Mouse (Mus musculus) left cerebral cortex, adult 8-10 months (tissue): ENCODE measurements around the gene Gm9922. TPM values are rescaled to one million over a fixed set of nuclear protein-coding genes. Genes with fewer than 3 reads are reported as not detected.

Experiments
- DNase-seq, 2 experiments: peaks; one replicate each; pipeline ENCODE4 v3.0.0; 2022; ENCODE audit warnings: low spot score in 2 of 2
- total RNA-seq, 4 experiments: library from RNA; stranded (reverse); gene quantifications; 2 replicates each; pipeline ENCODE4 v1.2.4; 2022

Gene Gm9922
- total RNA-seq, 4 experiments from 2014 or later: not detected

DNA sequence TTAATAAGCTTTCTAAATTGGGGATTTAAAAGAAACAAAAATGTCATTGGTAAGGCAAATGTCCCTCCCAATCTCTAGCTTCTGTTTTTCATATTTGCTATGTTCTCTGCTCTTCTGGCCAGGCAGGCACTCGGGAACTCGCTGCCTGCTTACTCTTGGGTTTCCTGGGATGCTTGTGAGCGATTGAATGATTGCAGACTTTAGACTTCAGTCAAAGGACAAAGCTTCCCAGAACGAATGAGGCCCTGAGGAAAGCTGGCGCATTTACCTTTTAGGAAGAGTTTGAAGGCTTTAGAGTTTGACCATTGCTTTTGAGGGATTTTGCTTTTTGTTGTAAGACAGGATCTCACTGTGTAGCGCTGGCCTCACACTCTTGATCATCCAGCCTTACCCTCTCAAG, 41.9 kb downstream of the Gm9922 start:
- DNase-seq: no peak

Other genes with a start within 250 kb of the Gm9922 start
- gene Tbc1d4, start 120.6 kb downstream of the Gm9922 start, total RNA-seq: 10 to 100 TPM; 11.3 to 13.9 (median 11.7) TPM
- 10 to 100 TPM; 54.0 to 59.9 (median 57.5) TPM for gene Commd6, start 89.1 kb downstream of the Gm9922 start, total RNA-seq
- gene Uchl3, start 75.8 kb downstream of the Gm9922 start, total RNA-seq: 10 to 100 TPM; 36.6 to 42.0 (median 40.3) TPM
- 100 to 1,000 TPM in 3 of 4 experiments, 10 to 100 TPM in 1; 99.5 to 117 (median 105) TPM for gene Lmo7, start 143 bp upstream of the Gm9922 start, total RNA-seq